Mouse (Mus musculus) right cerebral cortex, postnatal 10 days (tissue): ENCODE results near the gene Zfyve19.

Source experiments
- DNase-seq, 2 experiments: peaks; one replicate each; pipeline ENCODE4 v3.0.0; 2021; ENCODE audit warnings: low spot score in 2 of 2

The Zfyve19 gene

DNA sequence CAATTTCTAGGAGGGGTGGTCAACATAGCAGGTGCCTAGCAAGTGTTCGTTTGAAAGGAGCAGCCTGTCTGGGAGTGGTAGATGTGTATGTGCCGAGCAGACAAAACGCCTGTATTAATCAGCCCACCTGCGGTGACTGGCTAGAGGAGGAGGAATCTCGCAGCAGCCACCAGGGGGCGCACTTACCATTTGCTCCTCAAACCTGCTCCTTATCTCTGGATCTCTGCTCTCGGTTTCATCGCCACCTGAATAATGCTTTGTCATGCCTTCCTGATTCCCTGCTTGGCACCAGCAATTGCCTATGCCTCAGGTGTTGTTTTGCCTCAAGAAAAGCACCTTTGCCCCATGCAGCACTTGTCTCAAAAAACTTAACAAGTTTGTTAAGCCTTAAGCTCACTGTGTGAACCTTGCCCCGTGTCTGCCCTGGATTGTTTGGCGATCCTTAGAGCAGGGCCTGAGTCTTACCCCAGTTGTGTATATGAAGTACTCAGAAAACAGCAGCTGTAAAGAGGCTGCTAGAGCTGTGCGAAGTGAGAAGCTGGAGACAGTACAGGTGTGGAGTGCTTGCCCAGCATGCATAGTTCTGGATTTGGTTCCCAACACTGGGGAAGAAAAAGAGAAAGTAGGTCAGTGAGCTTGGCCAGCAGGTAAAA is 42.5 kb downstream of the Zfyve19 start:
- DNase-seq = peak; percentile 56 to 84

DNA sequence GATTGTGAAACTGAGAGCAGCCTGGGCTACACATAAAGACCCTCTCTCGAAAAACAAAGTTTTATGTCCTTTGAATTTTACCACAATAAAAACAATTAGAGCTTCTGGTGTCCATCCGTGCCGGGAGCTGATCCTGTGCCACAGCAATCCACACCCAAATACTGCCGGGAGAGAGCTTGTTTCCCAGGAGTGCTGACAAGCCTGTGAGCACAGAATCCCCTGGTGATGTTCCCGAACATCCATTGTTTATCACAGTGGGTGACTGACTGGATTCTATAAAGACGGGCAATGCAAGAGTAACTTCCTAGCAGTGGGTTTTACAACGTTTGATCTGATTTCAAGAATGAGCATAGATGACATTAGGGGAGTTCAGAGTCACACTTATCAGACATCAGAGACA is 46.6 kb downstream of the Zfyve19 start:
- DNase-seq = no peak

DNA sequence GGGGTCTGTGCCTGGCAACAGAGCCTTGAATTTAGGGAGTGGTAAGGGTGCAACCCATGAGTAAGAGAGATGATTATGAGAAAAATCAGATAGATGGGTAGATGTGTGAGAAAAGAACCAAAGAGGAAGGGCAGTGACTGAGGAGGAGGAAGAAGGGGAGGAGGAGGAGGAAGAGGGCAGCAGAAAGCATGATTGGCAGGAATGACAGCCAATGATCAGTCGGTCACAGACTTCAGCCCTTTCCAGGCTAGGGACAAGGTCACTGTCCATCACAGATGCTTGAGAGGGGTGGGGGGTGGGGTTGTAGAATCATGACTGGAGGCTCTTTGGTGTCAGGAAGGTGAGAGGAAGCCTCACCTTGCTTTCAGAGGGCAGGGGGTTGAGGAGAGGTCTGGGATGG is 52.1 kb downstream of the Zfyve19 start:
- DNase-seq = no peak

DNA sequence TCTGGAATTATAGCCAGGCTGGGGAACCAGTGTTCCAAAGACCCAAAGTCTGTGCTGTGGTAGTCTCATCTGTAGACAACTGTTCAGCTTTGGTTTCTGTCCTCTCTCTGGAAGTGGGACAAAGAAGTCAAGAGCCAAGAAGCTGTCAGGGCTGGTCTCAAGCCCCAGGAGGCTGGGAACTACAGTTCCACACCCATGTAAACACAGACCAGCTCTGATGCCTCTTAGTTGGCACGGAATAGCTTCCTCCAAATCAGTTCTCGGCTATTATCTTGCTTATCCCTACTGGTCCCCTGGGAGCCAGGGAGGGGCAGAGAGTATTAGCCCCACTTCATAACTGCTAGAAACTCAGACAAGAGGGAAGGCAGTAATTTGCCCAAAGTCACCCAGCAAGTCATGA is 52.9 kb downstream of the Zfyve19 start:
- no peak for DNase-seq

DNA sequence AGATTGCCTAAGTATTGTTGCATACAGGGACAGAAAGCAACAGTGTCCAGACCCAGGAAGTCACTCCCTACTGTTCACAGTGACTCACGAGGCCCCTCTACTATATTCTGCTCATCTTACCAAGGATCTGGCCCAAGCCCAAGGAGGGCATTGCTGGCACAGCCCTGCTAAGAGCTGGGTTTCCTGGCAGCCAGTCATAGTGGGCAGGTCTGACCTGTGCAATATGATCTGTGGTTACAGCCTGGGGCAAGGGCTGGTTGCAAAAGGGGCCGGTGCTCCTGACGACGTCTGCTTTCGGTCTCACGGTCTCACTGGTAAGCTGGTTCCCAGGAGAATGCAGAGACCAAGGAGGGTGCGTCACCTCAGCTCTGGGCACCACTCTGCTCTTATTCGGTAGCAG is 54.6 kb downstream of the Zfyve19 start:
- no peak for DNase-seq

DNA sequence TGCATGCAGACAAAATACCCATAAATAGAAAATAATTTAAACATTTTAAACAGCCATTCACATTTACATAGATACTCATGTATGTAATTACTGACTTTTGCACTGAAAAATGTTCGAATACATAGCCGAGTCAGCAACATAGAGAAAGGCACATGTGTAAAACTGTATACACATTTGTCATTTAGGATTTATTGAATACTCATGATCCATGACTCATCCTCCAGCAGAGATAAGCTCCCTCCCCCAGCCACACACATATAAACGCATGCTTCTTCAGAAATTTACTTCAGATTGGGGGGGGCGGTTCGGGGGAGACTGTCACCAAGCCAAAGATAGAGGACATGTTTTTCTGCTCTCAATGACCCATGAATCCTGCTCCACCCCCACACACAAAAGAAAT is 55.4 kb downstream of the Zfyve19 start:
- DNase-seq = no peak
